In genomic region chr9:37527396-37528224, GRCm38 (mm10) we compare ENCODE assay signal across 9 mouse cellular contexts. TPM values are rescaled to one million over a fixed set of nuclear protein-coding genes. Genes with fewer than 3 reads are reported as not detected.
DNase-seq lines count a peak whose midpoint lies in the region; ATAC-seq lines count a peak whose summit lies in the region.
"Had no signal": no experiment of that assay in that cellular context is flagged by ENCODE, and none has a peak within 500 bp of the region (broad histone marks: within the 10 kb centered on the region; RNA-seq: fewer than 3 reads in every experiment).

Esam (plus strand) TSS chr9:37528078.

- no peaks in the 10 kb centered on the region for H3K9me3 ChIP-seq in embryonic facial prominence, embryonic 10.5 days
- H3K9me3 ChIP-seq in heart, embryonic 10.5 days = no peaks in the 10 kb centered on the region
- no peaks in the 10 kb centered on the region for H3K9me3 ChIP-seq in liver, embryonic 12.5 days (replicated peaks)
- no peaks in the 10 kb centered on the region for H3K9me3 ChIP-seq in neural tube, embryonic 11.5 days (ENCODE audit: control insufficient read depth, low read length)
- H3K9me3 ChIP-seq: G1E had no signal

- H3K4me2 ChIP-seq in liver, embryonic 12.5 days = peak within 1 kb of the TSS; percentile 62
- peak within 1 kb of the TSS; percentile 16; the same call in 1 of the 2 replicates for H3K4me2 ChIP-seq in neural tube, embryonic 11.5 days (ENCODE audit: low read depth)

- H3K27ac ChIP-seq in embryonic facial prominence, embryonic 10.5 days (replicated peaks) = no peak within 1 kb of the TSS
- peak within 1 kb of the TSS; percentile 82 for H3K27ac ChIP-seq in heart, embryonic 10.5 days
- H3K27ac ChIP-seq in liver, embryonic 12.5 days = 0 out of 2 replicates have a peak within 1 kb of the TSS, but pooled peaks have one; percentile 63
- H3K27ac ChIP-seq in neural tube, embryonic 11.5 days (ENCODE audit: low read depth, low read length) = no peak within 1 kb of the TSS

- WGBS in embryonic facial prominence, embryonic 10.5 days = 2% methylated on average over 41 of the region's 41 CpGs
- WGBS in heart, embryonic 10.5 days = under 1% methylated on average over 41 of the region's 41 CpGs
- WGBS in liver, embryonic 12.5 days (ENCODE audit: insufficient replicate concordance) = 2% methylated on average over 41 of the region's 41 CpGs
- WGBS in neural tube, embryonic 11.5 days = 4% methylated on average over 41 of the region's 41 CpGs

- DNase-seq in left cerebral cortex, adult 18-20 months (ENCODE audit: low spot score in 2 of 2) = no peak
- no peak for DNase-seq in left cerebral cortex, adult 9 months (ENCODE audit: low spot score in 2 of 2)
- DNase-seq in embryonic facial prominence, embryonic 10.5 days (ENCODE audit: low spot score) = peak; percentile 57
- DNase-seq in heart, embryonic 10.5 days (ENCODE audit: low spot score) = peak; percentile 80
- peak; percentile 84 for DNase-seq in kidney, adult 9 months
- peak; percentile 35 for DNase-seq in neural tube, embryonic 11.5 days (ENCODE audit: low spot score)

- H3K36me3 ChIP-seq in embryonic facial prominence, embryonic 10.5 days (replicated peaks) = peaks cover 37% of the 10 kb centered on the region
- H3K36me3 ChIP-seq in heart, embryonic 10.5 days = peaks cover 14% of the 10 kb centered on the region
- peaks cover 13% of the 10 kb centered on the region for H3K36me3 ChIP-seq in liver, embryonic 12.5 days
- H3K36me3 ChIP-seq in neural tube, embryonic 11.5 days (ENCODE audit: control insufficient read depth, insufficient read depth, low read length) = peaks cover 9% of the 10 kb centered on the region

- ATAC-seq in liver, embryonic 12.5 days = peak; percentile 28; the same call in 1 of the 2 replicates
- no peak for ATAC-seq in neural tube, embryonic 11.5 days (ENCODE audit: insufficient read depth, low FRiP score, low TSS enrichment)
- ATAC-seq in megakaryocyte-erythroid progenitor cell, adult 5-6 weeks (replicated peaks; ENCODE audit: low FRiP score, low TSS enrichment, poor library complexity, severe bottlenecking) = no peak

- peaks cover 43% of the 10 kb centered on the region for H3K4me1 ChIP-seq in embryonic facial prominence, embryonic 10.5 days
- H3K4me1 ChIP-seq in heart, embryonic 10.5 days = peaks cover 50% of the 10 kb centered on the region
- peaks cover 32% of the 10 kb centered on the region for H3K4me1 ChIP-seq in liver, embryonic 12.5 days
- H3K4me1 ChIP-seq in neural tube, embryonic 11.5 days (ENCODE audit: control insufficient read depth, insufficient read depth, low read length) = peaks cover 21% of the 10 kb centered on the region

- H3K4me3 ChIP-seq in embryonic facial prominence, embryonic 10.5 days = peak within 1 kb of the TSS; percentile 52
- H3K4me3 ChIP-seq in heart, embryonic 10.5 days = peak within 1 kb of the TSS; percentile 61
- H3K4me3 ChIP-seq in liver, embryonic 12.5 days = peak within 1 kb of the TSS; percentile 38
- H3K4me3 ChIP-seq in neural tube, embryonic 11.5 days (ENCODE audit: low read depth, low read length) = peak within 1 kb of the TSS; percentile 15; the same call in 1 of the 2 replicates

- no peak within 1 kb of the TSS for H3K9ac ChIP-seq in liver, embryonic 12.5 days
- no peak within 1 kb of the TSS for H3K9ac ChIP-seq in neural tube, embryonic 11.5 days (ENCODE audit: low read length)

- peaks cover 74% of the 10 kb centered on the region for H3K27me3 ChIP-seq in embryonic facial prominence, embryonic 10.5 days (replicated peaks; ENCODE audit: low read depth, poor library complexity, severe bottlenecking)
- H3K27me3 ChIP-seq in heart, embryonic 10.5 days (ENCODE audit: insufficient read depth, poor library complexity, severe bottlenecking) = peaks cover 63% of the 10 kb centered on the region
- H3K27me3 ChIP-seq in liver, embryonic 12.5 days (replicated peaks) = peaks cover 65% of the 10 kb centered on the region
- H3K27me3 ChIP-seq in neural tube, embryonic 11.5 days (ENCODE audit: control insufficient read depth, insufficient read depth, low read length) = peaks cover 62% of the 10 kb centered on the region

RNA-seq across cellular contexts. Expression of gene Esam, which starts in this region (rescaled TPM):
- 10 to 100 TPM; 19.7 to 21.4 TPM for total RNA-seq in left cerebral cortex, adult 18-20 months (2021)
- polyA plus RNA-seq in embryonic facial prominence, embryonic 10.5 days (2016; fragmentation: Nextera tagmentation; extraction: Ambion mirVana) = 27.0 and 27.5 TPM in 2 replicates
- 43.7 and 52.2 TPM in 2 replicates for polyA plus RNA-seq in heart, embryonic 10.5 days (2016; fragmentation: Nextera tagmentation; extraction: Ambion mirVana)
- polyA plus RNA-seq in liver, embryonic 12.5 days (2016; fragmentation: Nextera tagmentation; extraction: Ambion mirVana) = 22.0 and 22.8 TPM in 2 replicates
- 33.1 and 35.7 TPM in 2 replicates for polyA plus RNA-seq in neural tube, embryonic 11.5 days (2014; fragmentation: Nextera tagmentation; extraction: Ambion mirVana)
- 0.45 TPM in 1 of 2 replicates, not detected in the other for total RNA-seq in megakaryocyte-erythroid progenitor cell, adult 5-6 weeks (2014; fragmentation: Nextera tagmentation)
- total RNA-seq in megakaryocyte-erythroid progenitor cell, adult 5-6 weeks (2017) = 2.1 and 4.5 TPM in 2 replicates
- total RNA-seq: G1E had no signal
- polyA plus RNA-seq: G1E had no signal

Comparison
In these comparisons a context has a peak if more than half of its experiments do, and no peak if none do; other contexts are left out.
1. DNase-seq: peak in embryonic facial prominence, embryonic 10.5 days (single experiment), heart, embryonic 10.5 days (single experiment), kidney, adult 9 months (single experiment) and neural tube, embryonic 11.5 days (single experiment); none in left cerebral cortex, adult 18-20 months (0 of 2) and left cerebral cortex, adult 9 months (0 of 2).
2. H3K27ac ChIP-seq: peak in heart, embryonic 10.5 days (single experiment) and liver, embryonic 12.5 days (single experiment); none in embryonic facial prominence, embryonic 10.5 days (single experiment) and neural tube, embryonic 11.5 days (single experiment).
3. Peak in every context shown above with its lines, with median percentiles within 50 percentile points of each other: H3K4me3 ChIP-seq.